Mouse (Mus musculus) bone marrow macrophage, adult 2 months (primary cell): Measurements from ENCODE around the gene Gm5678.

Source experiments
- CTCF ChIP-seq: IDR thresholded peaks from 2 replicates; pipeline ENCODE4 v1.5.1; 2012; ENCODE audit warnings: low read depth, mild to moderate bottlenecking, low read length, moderate library complexity
- POLR2A ChIP-seq: IDR thresholded peaks from 2 replicates; pipeline ENCODE4 v1.6.1; 2012; ENCODE audit warnings: mild to moderate bottlenecking, low read depth, low read length, borderline replicate concordance

GRCm38 (mm10) chr16:93594448-93594847, 33.4 kb upstream of the Gm5678 start:
- TF ChIP-seq POLR2A (no peak), CTCF (no peak)
